Mouse (Mus musculus): ENCODE measurements around the gene Pank1. TPM values are rescaled to one million over a fixed set of nuclear protein-coding genes. Genes with fewer than 3 reads are reported as not detected.
A peak's percentile ranks its signal among the peaks of the same experiment; 100 is the strongest.

Gene Pank1
- polyA plus RNA-seq, 1 experiment from 2014 or later, result 8.8 TPM

DNA sequence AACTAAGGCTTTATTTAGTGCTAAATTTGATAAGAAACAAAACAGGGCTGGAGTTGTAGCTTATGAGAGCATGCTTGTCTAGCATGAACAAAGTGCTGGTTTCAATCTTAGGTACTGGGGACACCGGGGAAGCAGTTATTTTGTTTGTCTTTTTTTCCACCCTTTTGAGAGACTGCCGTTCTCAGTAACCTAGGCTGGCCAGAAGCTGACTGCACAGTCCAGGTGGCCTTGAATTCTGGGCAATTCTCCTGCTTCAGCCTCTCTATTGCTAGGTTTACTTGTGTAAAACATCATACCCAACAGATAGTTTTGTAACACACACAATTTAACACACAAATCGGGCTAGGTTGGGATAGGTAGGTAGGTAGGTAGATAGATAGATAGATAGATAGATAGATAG lies 9.9 kb downstream of the Pank1 start:
- no peaks in the 10 kb centered on the region for H3K9me3 ChIP-seq
- no peaks in the 10 kb centered on the region for H3K4me1 ChIP-seq
- no peak for DNase-seq (ENCODE audit: low spot score)
- no peaks in the 10 kb centered on the region for H3K36me3 ChIP-seq
- no peaks in the 10 kb centered on the region for H3K27me3 ChIP-seq (ENCODE audit: insufficient read depth, poor library complexity, severe bottlenecking)
- H3K27ac ChIP-seq, result no peak overlapping the region
- no peak overlapping the region for H3K4me3 ChIP-seq
- 77% methylated on average over 3 of the region's 3 CpGs for WGBS

GRCm38 (mm10) chr19:34868093-34868741 lies 11.0 kb downstream of the Pank1 start:
- H3K27me3 ChIP-seq (ENCODE audit: insufficient read depth, poor library complexity, severe bottlenecking), result no peaks in the 10 kb centered on the region
- H3K4me3 ChIP-seq, result no peak overlapping the region
- H3K9me3 ChIP-seq, result no peaks in the 10 kb centered on the region
- DNase-seq (ENCODE audit: low spot score), result no peak
- H3K4me1 ChIP-seq, result no peaks in the 10 kb centered on the region
- H3K27ac ChIP-seq, result no peak overlapping the region
- 89% methylated on average over 8 of the region's 8 CpGs for WGBS
- no peaks in the 10 kb centered on the region for H3K36me3 ChIP-seq

- Histone ChIP-seq H3K4me3 (no peak overlapping the region), H3K27me3 (ENCODE audit: insufficient read depth, poor library complexity, severe bottlenecking) (no peaks in the 10 kb centered on the region), H3K36me3 (no peaks in the 10 kb centered on the region), H3K9me3 (no peaks in the 10 kb centered on the region), H3K27ac (no peak overlapping the region), H3K4me1 (peaks cover 28% of the 10 kb centered on the region)
- no peak for DNase-seq (ENCODE audit: low spot score)
- 84% methylated on average over 6 of the region's 6 CpGs for WGBS
These were observed 15.5 kb downstream of the Pank1 start for GRCm38 (mm10) chr19:34863737-34864136.

DNA sequence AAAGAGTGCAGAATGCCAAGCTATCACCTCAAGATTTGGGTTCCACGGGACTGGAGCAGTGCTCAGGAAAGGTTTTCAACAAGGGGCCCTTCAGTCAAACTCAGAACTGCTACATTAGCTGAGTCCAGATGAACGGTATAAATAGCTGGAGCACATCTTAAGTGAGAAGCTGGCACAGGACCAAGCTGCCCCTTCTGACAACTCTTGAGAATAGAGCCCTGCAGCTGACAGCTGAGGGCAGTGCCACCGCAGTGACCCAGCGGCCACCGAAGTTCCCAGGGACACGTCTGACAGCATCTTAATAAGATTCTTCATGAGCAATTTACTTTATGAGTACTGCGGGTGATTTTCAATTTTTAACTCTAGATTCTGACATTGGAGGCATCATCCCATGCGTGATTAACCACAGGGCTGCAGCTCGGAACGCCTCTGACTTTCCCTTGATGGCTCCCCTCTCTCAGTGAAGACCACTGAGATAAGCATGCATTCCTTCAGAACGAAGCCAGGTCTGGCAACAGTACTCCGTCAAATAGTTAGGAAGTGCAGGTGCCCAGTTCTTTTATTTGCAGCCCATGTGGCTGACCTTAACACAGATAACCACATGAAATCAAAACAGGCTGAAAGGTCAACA lies 23.1 kb downstream of the Pank1 start:
- H3K27ac ChIP-seq, result no peak overlapping the region
- no peaks in the 10 kb centered on the region for H3K36me3 ChIP-seq
- no peak for DNase-seq (ENCODE audit: low spot score)
- H3K9me3 ChIP-seq, result no peaks in the 10 kb centered on the region
- WGBS, result 33% methylated on average over 12 of the region's 12 CpGs
- no peaks in the 10 kb centered on the region for H3K27me3 ChIP-seq (ENCODE audit: insufficient read depth, poor library complexity, severe bottlenecking)
- H3K4me3 ChIP-seq, result peak overlapping the region; percentile 16; the same call in 1 of the 2 replicates
- H3K4me1 ChIP-seq, result peaks cover 40% of the 10 kb centered on the region

GRCm38 (mm10) chr19:34851161-34851560 lies 28.1 kb downstream of the Pank1 start:
- H3K4me1 ChIP-seq, result peaks cover 11% of the 10 kb centered on the region
- H3K4me3 ChIP-seq, result no peak overlapping the region
- no peak overlapping the region for H3K27ac ChIP-seq
- 91% methylated on average over 3 of the region's 3 CpGs for WGBS
- no peaks in the 10 kb centered on the region for H3K9me3 ChIP-seq
- no peaks in the 10 kb centered on the region for H3K36me3 ChIP-seq
- no peak for DNase-seq (ENCODE audit: low spot score)
- H3K27me3 ChIP-seq (ENCODE audit: insufficient read depth, poor library complexity, severe bottlenecking), result no peaks in the 10 kb centered on the region

- no peak for DNase-seq (ENCODE audit: low spot score)
- H3K27ac ChIP-seq, result no peak overlapping the region
- whole genome bisulfite sequencing, result 90% methylated on average over 7 of the region's 7 CpGs
These were observed 29.8 kb downstream of the Pank1 start for GRCm38 (mm10) chr19:34849426-34849825.

DNA sequence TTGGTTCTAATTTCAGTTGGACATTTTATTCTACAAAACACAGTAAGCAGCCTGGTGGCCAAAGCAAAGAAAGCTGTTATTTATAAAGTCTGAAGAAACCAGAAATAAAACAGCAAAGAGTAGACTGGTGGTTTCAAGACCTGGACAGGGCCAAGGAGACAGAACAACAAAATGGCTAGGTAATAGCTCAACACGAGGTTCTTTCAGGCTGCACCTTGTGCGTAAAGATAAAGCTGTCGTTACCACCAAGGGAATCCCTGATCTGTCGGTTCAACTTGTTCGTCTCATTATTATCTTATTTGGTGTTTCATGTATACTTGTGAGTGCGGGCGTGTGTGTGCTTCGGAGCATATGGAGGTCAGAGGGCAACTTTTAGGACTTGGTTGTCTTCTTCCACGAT lies 31.1 kb downstream of the Pank1 start:
- Histone ChIP-seq H3K4me1 (peaks cover 16% of the 10 kb centered on the region; the same call in 1 of the 2 replicates), H3K27ac (no peak overlapping the region), H3K27me3 (ENCODE audit: insufficient read depth, poor library complexity, severe bottlenecking) (no peaks in the 10 kb centered on the region), H3K9me3 (no peaks in the 10 kb centered on the region), H3K36me3 (no peaks in the 10 kb centered on the region), H3K4me3 (no peak overlapping the region)
- 68% methylated on average over 9 of the region's 9 CpGs for WGBS
- no peak for DNase-seq (ENCODE audit: low spot score)

More at GRCm38 (mm10) chr19:34849426-34849825, 29.8 kb downstream of the Pank1 start:
- H3K4me1 ChIP-seq, result peaks cover 7% of the 10 kb centered on the region; the same call in 1 of the 2 replicates
- H3K36me3 ChIP-seq, result no peaks in the 10 kb centered on the region
- H3K27me3 ChIP-seq (ENCODE audit: insufficient read depth, poor library complexity, severe bottlenecking), result no peaks in the 10 kb centered on the region
- no peaks in the 10 kb centered on the region for H3K9me3 ChIP-seq
- no peak overlapping the region for H3K4me3 ChIP-seq

DNA sequence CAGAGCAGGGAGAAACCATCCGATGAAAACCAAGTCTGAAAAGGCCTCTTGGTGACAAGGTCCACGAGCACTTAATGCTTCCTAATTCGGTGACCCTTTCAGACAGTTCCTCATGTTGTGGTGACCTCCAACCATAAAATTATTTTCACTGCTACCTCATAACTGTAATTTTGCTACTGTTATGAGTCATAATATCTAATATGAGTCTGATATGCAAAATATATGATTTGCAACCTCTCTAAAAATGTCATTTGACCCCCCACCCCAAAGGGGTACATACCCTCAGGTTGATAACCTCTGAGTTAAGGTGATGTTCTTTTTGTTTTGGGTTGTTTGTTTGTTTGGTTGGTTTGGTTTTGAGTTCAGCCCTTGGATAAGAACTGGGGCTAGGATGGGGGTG lies 32.2 kb downstream of the Pank1 start:
- H3K4me1 ChIP-seq, result peaks cover 22% of the 10 kb centered on the region
- H3K36me3 ChIP-seq, result no peaks in the 10 kb centered on the region
- DNase-seq (ENCODE audit: low spot score), result no peak
- H3K9me3 ChIP-seq, result no peaks in the 10 kb centered on the region
- H3K27me3 ChIP-seq (ENCODE audit: insufficient read depth, poor library complexity, severe bottlenecking), result no peaks in the 10 kb centered on the region
- H3K4me3 ChIP-seq, result no peak overlapping the region
- WGBS, result 71% methylated on average over 3 of the region's 3 CpGs
- no peak overlapping the region for H3K27ac ChIP-seq

- H3K9me3 ChIP-seq, result no peaks in the 10 kb centered on the region
- H3K36me3 ChIP-seq, result no peaks in the 10 kb centered on the region
- no peak for DNase-seq (ENCODE audit: low spot score)
- no peak overlapping the region for H3K27ac ChIP-seq
- peaks cover 27% of the 10 kb centered on the region for H3K4me1 ChIP-seq
- H3K27me3 ChIP-seq (ENCODE audit: insufficient read depth, poor library complexity, severe bottlenecking), result no peaks in the 10 kb centered on the region
- H3K4me3 ChIP-seq, result no peak overlapping the region
- WGBS, result 48% methylated on average over 12 of the region's 12 CpGs
These were observed 32.7 kb downstream of the Pank1 start for GRCm38 (mm10) chr19:34846508-34847038.

- DNase-seq (ENCODE audit: low spot score), result no peak
- no peaks in the 10 kb centered on the region for H3K36me3 ChIP-seq
- WGBS, result 65% methylated on average over 7 of the region's 7 CpGs
- H3K4me1 ChIP-seq, result peaks cover 33% of the 10 kb centered on the region
- no peak overlapping the region for H3K27ac ChIP-seq
- H3K9me3 ChIP-seq, result no peaks in the 10 kb centered on the region
- no peak overlapping the region for H3K4me3 ChIP-seq
- H3K27me3 ChIP-seq (ENCODE audit: insufficient read depth, poor library complexity, severe bottlenecking), result no peaks in the 10 kb centered on the region
These were observed 33.2 kb downstream of the Pank1 start for GRCm38 (mm10) chr19:34846005-34846404.

DNA sequence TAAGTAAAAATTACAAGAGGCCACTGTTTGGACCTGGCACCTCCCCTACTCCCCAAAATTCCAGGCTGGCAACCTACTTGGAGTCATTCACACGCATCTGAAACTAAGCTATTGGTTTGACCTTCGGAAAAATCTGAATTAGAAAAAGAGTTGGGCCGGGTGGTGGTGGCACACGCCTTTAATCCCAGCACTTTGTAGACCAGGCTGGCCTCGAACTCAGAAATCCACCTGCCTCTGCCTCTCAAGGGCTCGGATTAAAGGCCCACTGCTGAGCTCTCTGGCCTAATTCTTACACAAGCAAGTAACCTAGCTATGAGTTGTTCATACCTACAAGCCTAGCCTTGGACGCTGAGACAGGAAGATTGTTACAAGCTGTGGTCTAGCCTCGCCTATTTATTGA lies 33.9 kb downstream of the Pank1 start:
- Histone ChIP-seq H3K27me3 (ENCODE audit: insufficient read depth, poor library complexity, severe bottlenecking) (no peaks in the 10 kb centered on the region), H3K36me3 (peaks cover 6% of the 10 kb centered on the region; the same call in 1 of the 2 replicates), H3K27ac (no peak overlapping the region), H3K4me3 (no peak overlapping the region), H3K9me3 (no peaks in the 10 kb centered on the region), H3K4me1 (peaks cover 38% of the 10 kb centered on the region)
- 91% methylated on average over 7 of the region's 8 CpGs for WGBS
- DNase-seq (ENCODE audit: low spot score), result no peak

GRCm38 (mm10) chr19:34844760-34845159 lies 34.5 kb downstream of the Pank1 start:
- Histone ChIP-seq H3K4me3 (no peak overlapping the region), H3K4me1 (peaks cover 38% of the 10 kb centered on the region), H3K27ac (no peak overlapping the region), H3K9me3 (no peaks in the 10 kb centered on the region), H3K36me3 (peaks cover 6% of the 10 kb centered on the region; the same call in 1 of the 2 replicates), H3K27me3 (ENCODE audit: insufficient read depth, poor library complexity, severe bottlenecking) (no peaks in the 10 kb centered on the region)
- DNase-seq (ENCODE audit: low spot score), result no peak
- WGBS, result 59% methylated on average over 5 of the region's 5 CpGs

GRCm38 (mm10) chr19:34844047-34844446 lies 35.2 kb downstream of the Pank1 start:
- H3K4me3 ChIP-seq, result no peak overlapping the region
- DNase-seq (ENCODE audit: low spot score), result no peak
- H3K9me3 ChIP-seq, result no peaks in the 10 kb centered on the region
- peaks cover 38% of the 10 kb centered on the region for H3K4me1 ChIP-seq
- peaks cover 6% of the 10 kb centered on the region; the same call in 1 of the 2 replicates for H3K36me3 ChIP-seq
- WGBS, result 66% methylated on average over 9 of the region's 9 CpGs
- H3K27ac ChIP-seq, result no peak overlapping the region
- no peaks in the 10 kb centered on the region for H3K27me3 ChIP-seq (ENCODE audit: insufficient read depth, poor library complexity, severe bottlenecking)

Measured in heart, embryonic 10.5 days (tissue).